ENCODE assay signal across 31 mouse cellular contexts in the genomic region with DNA sequence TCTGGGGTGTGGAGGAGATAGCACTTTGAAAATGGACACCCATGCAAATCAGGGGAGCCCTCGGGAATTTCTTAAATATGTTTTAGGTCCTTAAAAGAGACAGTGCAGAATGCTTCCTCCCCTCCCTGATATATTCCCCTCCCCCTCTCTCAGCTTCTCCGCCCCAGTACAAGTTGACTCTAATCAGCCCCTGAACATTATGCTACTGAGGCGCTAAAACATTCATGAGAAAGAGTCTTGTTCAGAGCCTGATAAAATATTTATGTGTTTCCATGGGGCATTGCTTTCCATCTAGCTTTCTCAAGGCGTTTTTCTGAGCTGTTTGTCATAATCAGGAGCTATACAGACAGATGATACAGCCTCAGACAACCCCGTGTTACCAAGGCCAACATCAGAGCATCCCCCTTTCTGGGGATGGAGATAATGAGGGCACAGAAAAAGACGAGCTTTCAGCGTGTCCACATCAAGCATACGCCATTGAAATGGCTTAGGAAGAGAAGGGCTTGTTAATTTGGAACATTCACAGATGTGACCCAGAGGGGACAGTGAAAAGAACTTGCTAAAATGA. TPM values are rescaled to one million over a fixed set of nuclear protein-coding genes. Genes with fewer than 3 reads are reported as not detected.
A peak's percentile ranks its signal among the peaks of the same experiment; 100 is the strongest.
DNase-seq lines count a peak whose midpoint lies in the region; ATAC-seq lines count a peak whose summit lies in the region.
"Had no signal": no experiment of that assay in that cellular context is flagged by ENCODE, and none has a peak within 500 bp of the region (broad histone marks: within the 10 kb centered on the region; RNA-seq: fewer than 3 reads in every experiment).

No protein-coding gene starts in this region.

- H3K27me3 ChIP-seq in forebrain, embryonic 14.5 days (replicated peaks; ENCODE audit: control insufficient read depth, insufficient read depth, low read length) = no peaks in the 10 kb centered on the region
- H3K27me3 ChIP-seq in forebrain, embryonic 10.5 days (ENCODE audit: poor library complexity, severe bottlenecking) = peaks cover 22% of the 10 kb centered on the region
- no peaks in the 10 kb centered on the region for H3K27me3 ChIP-seq in midbrain, embryonic 16.5 days (ENCODE audit: control insufficient read depth, insufficient read depth, low read depth, low read length)
- H3K27me3 ChIP-seq: forebrain, embryonic 15.5 days; intestine, embryonic 15.5 days; Patski had no signal

- H3K4me2 ChIP-seq in forebrain, embryonic 14.5 days (ENCODE audit: low read length) = no peak overlapping the region
- H3K4me2 ChIP-seq in midbrain, embryonic 16.5 days (ENCODE audit: low read length) = no peak overlapping the region
- H3K4me2 ChIP-seq: forebrain, embryonic 15.5 days; intestine, embryonic 15.5 days; liver, embryonic 15.5 days had no signal

- H3K4me3 ChIP-seq in forebrain, embryonic 14.5 days (ENCODE audit: low read depth, low read length) = no peak overlapping the region
- H3K4me3 ChIP-seq in forebrain, embryonic 10.5 days = no peak overlapping the region
- no peak overlapping the region for H3K4me3 ChIP-seq in midbrain, embryonic 16.5 days (ENCODE audit: low read depth, low read length)
- H3K4me3 ChIP-seq: forebrain, embryonic 15.5 days; heart, embryonic 10.5 days; intestine, embryonic 15.5 days; limb, embryonic 10.5 days; liver, embryonic 15.5 days; myocyte had no signal

- peak; percentile 11 for DNase-seq in forebrain, embryonic 14.5 days (ENCODE audit: low spot score)
- no peak for DNase-seq in forebrain, embryonic 10.5 days (ENCODE audit: extremely low spot score, low spot score)
- DNase-seq in retina, embryonic 14.5 days (ENCODE audit: low spot score) = peak; percentile 55
- no peak for DNase-seq in retina, postnatal 1 day
- no peak for DNase-seq in cerebellum, adult 8-10 months
- DNase-seq in gastrocnemius, postnatal 25 days = no peak
- DNase-seq: adrenal gland, adult 2 months; cerebellum, adult 11-12 months; cerebellum, postnatal 14 days; heart, postnatal 4 days; kidney, adult 8-10 months; kidney, postnatal 10 days; liver; lung, postnatal 4 days; right cerebral cortex, adult 18-20 months; right cerebral cortex, postnatal 4 days; thymus, postnatal 14 days had no signal

- 37% methylated on average over 8 of the region's 8 CpGs for WGBS in forebrain, embryonic 14.5 days
- WGBS in forebrain, embryonic 10.5 days = 69% methylated on average over 8 of the region's 8 CpGs
- WGBS in midbrain, embryonic 16.5 days = 22% methylated on average over 8 of the region's 8 CpGs

- H3K9ac ChIP-seq in forebrain, embryonic 14.5 days (ENCODE audit: low read length) = no peak overlapping the region
- H3K9ac ChIP-seq in midbrain, embryonic 16.5 days (ENCODE audit: low read depth, low read length) = no peak overlapping the region
- H3K9ac ChIP-seq: forebrain, embryonic 15.5 days; intestine, embryonic 15.5 days; liver, embryonic 15.5 days had no signal

- peaks cover 4% of the 10 kb centered on the region for H3K4me1 ChIP-seq in forebrain, embryonic 14.5 days (ENCODE audit: control insufficient read depth, insufficient read depth, low read length)
- H3K4me1 ChIP-seq in forebrain, embryonic 10.5 days = peaks cover 27% of the 10 kb centered on the region
- H3K4me1 ChIP-seq in midbrain, embryonic 16.5 days (ENCODE audit: control insufficient read depth, insufficient read depth, low read length) = peaks cover 15% of the 10 kb centered on the region
- H3K4me1 ChIP-seq: intestine, embryonic 15.5 days; liver, embryonic 15.5 days had no signal

- no peaks in the 10 kb centered on the region for H3K9me3 ChIP-seq in forebrain, embryonic 14.5 days (replicated peaks; ENCODE audit: control insufficient read depth, low read length)
- no peaks in the 10 kb centered on the region for H3K9me3 ChIP-seq in forebrain, embryonic 10.5 days
- H3K9me3 ChIP-seq in midbrain, embryonic 16.5 days (replicated peaks; ENCODE audit: control insufficient read depth, low read length, poor library complexity, severe bottlenecking) = no peaks in the 10 kb centered on the region
- H3K9me3 ChIP-seq: forebrain, embryonic 15.5 days; heart, embryonic 10.5 days; intestine, embryonic 15.5 days; limb, embryonic 10.5 days; liver, embryonic 15.5 days had no signal

- no peak overlapping the region for H3K27ac ChIP-seq in forebrain, embryonic 14.5 days (ENCODE audit: low read depth, low read length)
- H3K27ac ChIP-seq in forebrain, embryonic 10.5 days = no peak overlapping the region
- peak overlapping the region; percentile 67; the same call in 1 of the 2 replicates for H3K27ac ChIP-seq in midbrain, embryonic 16.5 days (ENCODE audit: low read length)
- H3K27ac ChIP-seq: forebrain, embryonic 15.5 days; heart, embryonic 10.5 days; intestine, embryonic 15.5 days; limb, embryonic 10.5 days; liver, embryonic 15.5 days had no signal

- no peaks in the 10 kb centered on the region for H3K36me3 ChIP-seq in forebrain, embryonic 14.5 days (ENCODE audit: control insufficient read depth, insufficient read depth, low read length)
- no peaks in the 10 kb centered on the region for H3K36me3 ChIP-seq in forebrain, embryonic 10.5 days (replicated peaks)
- no peaks in the 10 kb centered on the region for H3K36me3 ChIP-seq in midbrain, embryonic 16.5 days (ENCODE audit: control insufficient read depth, insufficient read depth, low read length)
- H3K36me3 ChIP-seq: forebrain, embryonic 15.5 days; heart, embryonic 10.5 days; intestine, embryonic 15.5 days; limb, embryonic 10.5 days; liver, embryonic 15.5 days had no signal

- no peak for ATAC-seq in forebrain, embryonic 14.5 days
- ATAC-seq in midbrain, embryonic 16.5 days = peak; percentile 83
- ATAC-seq in erythroblast, adult 5-6 weeks (replicated peaks; ENCODE audit: low FRiP score, poor library complexity, severe bottlenecking) = no peak
- ATAC-seq: CD4-positive, CD25-positive, alpha-beta regulatory T cell, adult 4 months; forebrain, embryonic 15.5 days; intestine, embryonic 15.5 days; Patski had no signal

RNA-seq across cellular contexts. Expression of gene Gpr156, which starts 4.6 kb away (rescaled TPM):
- 4.2 and 5.1 TPM in 2 replicates for polyA plus RNA-seq in forebrain, embryonic 14.5 days (2014; fragmentation: Nextera tagmentation; extraction: Ambion mirVana)
- 1.3 and 1.6 TPM in 2 replicates for polyA plus RNA-seq in forebrain, embryonic 10.5 days (2016; fragmentation: Nextera tagmentation; extraction: Ambion mirVana)
- polyA plus RNA-seq in midbrain, embryonic 16.5 days (2015; fragmentation: Nextera tagmentation; extraction: Ambion mirVana) = 5.1 and 5.8 TPM in 2 replicates
- not detected in 2 replicates for total RNA-seq in erythroblast, adult 5-6 weeks (2015; ENCODE audit: low replicate concordance)
- total RNA-seq in erythroblast, adult 5-6 weeks (2017; ENCODE audit: low replicate concordance) = not detected in 2 replicates
- total RNA-seq in gastrocnemius, postnatal 25 days (2021) = under 1 TPM in 1 of 2 experiments, not detected in 1; 0.13 TPM
- total RNA-seq: megakaryocyte-erythroid progenitor cell, adult 5-6 weeks had no signal
- polyA plus RNA-seq: CD4-positive, CD25-positive, alpha-beta regulatory T cell, adult 4 months; liver, embryonic 15.5 days had no signal

RNA-seq across cellular contexts. Expression of gene Lrrc58, which starts 52.7 kb away (rescaled TPM):
- polyA plus RNA-seq in forebrain, embryonic 14.5 days (2014; fragmentation: Nextera tagmentation; extraction: Ambion mirVana) = 40.7 and 53.0 TPM in 2 replicates
- polyA plus RNA-seq in forebrain, embryonic 10.5 days (2016; fragmentation: Nextera tagmentation; extraction: Ambion mirVana) = 55.3 and 57.7 TPM in 2 replicates
- 41.5 and 41.7 TPM in 2 replicates for polyA plus RNA-seq in midbrain, embryonic 16.5 days (2015; fragmentation: Nextera tagmentation; extraction: Ambion mirVana)
- 7.9 and 17.1 TPM in 2 replicates for total RNA-seq in erythroblast, adult 5-6 weeks (2015; ENCODE audit: low replicate concordance)
- total RNA-seq in erythroblast, adult 5-6 weeks (2017; ENCODE audit: low replicate concordance) = 5.6 and 8.1 TPM in 2 replicates
- 10 to 100 TPM; 36.5 to 38.3 TPM for total RNA-seq in gastrocnemius, postnatal 25 days (2021)

RNA-seq across cellular contexts. Expression of gene Gm36028, which starts 60.0 kb away (rescaled TPM):
- 0.20 TPM in 1 of 2 replicates, not detected in the other for polyA plus RNA-seq in forebrain, embryonic 14.5 days (2014; fragmentation: Nextera tagmentation; extraction: Ambion mirVana)
- 0.33 and 0.42 TPM in 2 replicates for polyA plus RNA-seq in forebrain, embryonic 10.5 days (2016; fragmentation: Nextera tagmentation; extraction: Ambion mirVana)
- polyA plus RNA-seq in midbrain, embryonic 16.5 days (2015; fragmentation: Nextera tagmentation; extraction: Ambion mirVana) = not detected in 2 replicates
- not detected in 2 replicates for total RNA-seq in erythroblast, adult 5-6 weeks (2015; ENCODE audit: low replicate concordance)
- not detected in 2 replicates for total RNA-seq in erythroblast, adult 5-6 weeks (2017; ENCODE audit: low replicate concordance)
- total RNA-seq in gastrocnemius, postnatal 25 days (2021) = not detected
- total RNA-seq: ES-E14; gastrocnemius, postnatal 4 days; megakaryocyte-erythroid progenitor cell, adult 5-6 weeks had no signal
- polyA plus RNA-seq: CD4-positive, CD25-positive, alpha-beta regulatory T cell, adult 4 months; limb, embryonic 10.5 days; stomach, embryonic 14.5 days had no signal

Comparison
In these comparisons a context has a peak if more than half of its experiments do, and no peak if none do; other contexts are left out.
1. DNase-seq: peak in forebrain, embryonic 14.5 days (single experiment) and retina, embryonic 14.5 days (single experiment); none in forebrain, embryonic 10.5 days (single experiment), retina, postnatal 1 day (single experiment), cerebellum, adult 8-10 months (single experiment) and gastrocnemius, postnatal 25 days (single experiment).